Mouse (Mus musculus) stomach, embryonic 14.5 days (tissue): Measurements from ENCODE around the gene Flt3. TPM values are rescaled to one million over a fixed set of nuclear protein-coding genes. Genes with fewer than 3 reads are reported as not detected.

Source experiments
- ATAC-seq: fragments of 200-750 bp; cut with Nextera tagmentation; 2 replicates; pipeline ENCODE4 v1.8.0; 2017; ENCODE audit warnings: low read depth, moderate TSS enrichment; ENCODE audit not compliant: insufficient number of reproducible peaks, insufficient read depth, low FRiP score
- H3K27ac ChIP-seq: fragments of 300-500 bp; sonication (generic); 2 replicates; pipeline ENCODE4 v1.5.1; 2014; ENCODE audit warnings: mild to moderate bottlenecking, low read length, moderate library complexity, mixed read lengths
- H3K27me3 ChIP-seq: fragments of 300-500 bp; sonication (generic); 2 replicates; pipeline ENCODE4 v1.6.1; 2014; ENCODE audit warnings: low read length, control low read depth, mixed read lengths; ENCODE audit not compliant: control insufficient read depth, insufficient read depth
- H3K36me3 ChIP-seq: fragments of 300-500 bp; sonication (generic); 2 replicates; pipeline ENCODE4 v1.6.1; 2014; ENCODE audit warnings: mild to moderate bottlenecking, control low read depth, low read length, moderate library complexity, mixed read lengths; ENCODE audit not compliant: control insufficient read depth, insufficient read depth
- H3K4me1 ChIP-seq: fragments of 300-500 bp; sonication (generic); 2 replicates; pipeline ENCODE4 v1.6.1; 2014; ENCODE audit warnings: low read length, control low read depth, mixed read lengths; ENCODE audit not compliant: control insufficient read depth, insufficient read depth
- H3K4me2 ChIP-seq: fragments of 300-500 bp; sonication (generic); replicated peaks from 2 replicates; pipeline ENCODE4 v1.6.1; 2014; ENCODE audit warnings: low read depth, low read length, control low read depth
- H3K4me3 ChIP-seq: fragments of 300-500 bp; sonication (generic); 2 replicates; pipeline ENCODE4 v1.5.1; 2014; ENCODE audit warnings: low read depth, low read length, control low read depth
- H3K9ac ChIP-seq: fragments of 300-500 bp; sonication (generic); replicated peaks from 2 replicates; pipeline ENCODE4 v1.6.1; 2014; ENCODE audit warnings: low read depth, mild to moderate bottlenecking, control low read depth, low read length, moderate library complexity, mixed read lengths
- H3K9me3 ChIP-seq: fragments of 300-500 bp; sonication (generic); 2 replicates; pipeline ENCODE4 v1.6.1; 2016; ENCODE audit warnings: low read depth, low read length, control low read depth; ENCODE audit not compliant: control insufficient read depth
- WGBS: fragments of 180-500 bp; shearing (Covaris S2); extraction: QIAGEN DNeasy Blood & Tissue Kit; methylation state at CpG from one replicate; pipeline ENCODE4 v1.1.7; 2014; 5-methylcytosine and 5-hydroxymethylcytosine counted together
- polyA plus RNA-seq: library from polyadenylated mRNA; unstranded; fragments of >200 nt; fragmentation: Nextera tagmentation; extraction: Ambion mirVana; gene quantifications from 2 replicates; pipeline ENCODE4 v1.2.1, GENCODE M21; 2014

Flt3 gene
- polyA plus RNA-seq, 1 experiment from 2014 or later = 0.06 TPM

- Histone ChIP-seq H3K4me2 (no peak overlapping the region), H3K4me1 (no peaks in the 10 kb centered on the region), H3K9me3 (no peaks in the 10 kb centered on the region), H3K27me3 (peaks cover 38% of the 10 kb centered on the region), H3K36me3 (no peaks in the 10 kb centered on the region), H3K9ac (no peak overlapping the region), H3K27ac (no peak overlapping the region), H3K4me3 (peak overlapping the region; percentile 35; the same call in 1 of the 2 replicates)
- 28% methylated on average over 11 of the region's 11 CpGs for WGBS
- no peak for ATAC-seq
Observed at GRCm38 (mm10) chr5:147401024-147401423, 735 bp upstream of the Flt3 start.

- no peaks in the 10 kb centered on the region for H3K9me3 ChIP-seq
- WGBS = 2% methylated on average over 17 of the region's 17 CpGs
- H3K4me1 ChIP-seq = no peaks in the 10 kb centered on the region
- no peaks in the 10 kb centered on the region for H3K36me3 ChIP-seq
- H3K4me2 ChIP-seq = peak overlapping the region; percentile 63
- H3K27me3 ChIP-seq = peaks cover 38% of the 10 kb centered on the region
- H3K4me3 ChIP-seq = peak overlapping the region; percentile 35
- H3K9ac ChIP-seq = no peak overlapping the region
- H3K27ac ChIP-seq = no peak overlapping the region
- no peak for ATAC-seq
Observed at GRCm38 (mm10) chr5:147400505-147400979, 253 bp upstream of the Flt3 start.

GRCm38 (mm10) chr5:147395050-147395449 is 5.2 kb downstream of the Flt3 start:
- H3K36me3 ChIP-seq = no peaks in the 10 kb centered on the region
- no peak overlapping the region for H3K4me2 ChIP-seq
- no peaks in the 10 kb centered on the region for H3K4me1 ChIP-seq
- H3K9me3 ChIP-seq = no peaks in the 10 kb centered on the region
- no peak for ATAC-seq
- H3K27ac ChIP-seq = no peak overlapping the region
- peaks cover 20% of the 10 kb centered on the region for H3K27me3 ChIP-seq
- no peak overlapping the region for H3K4me3 ChIP-seq
- no peak overlapping the region for H3K9ac ChIP-seq
- 22% methylated on average over 1 of the region's 1 CpGs for WGBS

- no peak for ATAC-seq
- H3K4me2 ChIP-seq = no peak overlapping the region
- 67% methylated on average over 12 of the region's 12 CpGs for WGBS
- H3K27me3 ChIP-seq = no peaks in the 10 kb centered on the region
- H3K9me3 ChIP-seq = no peaks in the 10 kb centered on the region
- H3K4me1 ChIP-seq = no peaks in the 10 kb centered on the region
- no peak overlapping the region for H3K27ac ChIP-seq
- H3K9ac ChIP-seq = no peak overlapping the region
- H3K4me3 ChIP-seq = no peak overlapping the region
- no peaks in the 10 kb centered on the region for H3K36me3 ChIP-seq
Observed at GRCm38 (mm10) chr5:147392667-147393213, 7.5 kb downstream of the Flt3 start.

- Histone ChIP-seq H3K27me3 (no peaks in the 10 kb centered on the region), H3K9me3 (no peaks in the 10 kb centered on the region), H3K27ac (no peak overlapping the region), H3K9ac (no peak overlapping the region), H3K4me3 (no peak overlapping the region), H3K4me1 (no peaks in the 10 kb centered on the region), H3K36me3 (no peaks in the 10 kb centered on the region), H3K4me2 (no peak overlapping the region)
- ATAC-seq = no peak
- WGBS = 61% methylated on average over 2 of the region's 2 CpGs
Observed at GRCm38 (mm10) chr5:147390772-147391171, 9.5 kb downstream of the Flt3 start.

- WGBS = 82% methylated on average over 5 of the region's 5 CpGs
- Histone ChIP-seq H3K9me3 (no peaks in the 10 kb centered on the region), H3K4me3 (no peak overlapping the region), H3K4me2 (no peak overlapping the region), H3K9ac (no peak overlapping the region), H3K27me3 (no peaks in the 10 kb centered on the region), H3K27ac (no peak overlapping the region), H3K4me1 (no peaks in the 10 kb centered on the region), H3K36me3 (no peaks in the 10 kb centered on the region)
- no peak for ATAC-seq
Observed at GRCm38 (mm10) chr5:147389052-147389451, 11.2 kb downstream of the Flt3 start.

GRCm38 (mm10) chr5:147388376-147389008 is 11.8 kb downstream of the Flt3 start:
- ATAC-seq = no peak

GRCm38 (mm10) chr5:147386865-147387264 is 13.4 kb downstream of the Flt3 start:
- Histone ChIP-seq H3K4me2 (no peak overlapping the region), H3K27ac (no peak overlapping the region), H3K27me3 (no peaks in the 10 kb centered on the region), H3K36me3 (no peaks in the 10 kb centered on the region), H3K9me3 (no peaks in the 10 kb centered on the region), H3K9ac (no peak overlapping the region), H3K4me1 (no peaks in the 10 kb centered on the region), H3K4me3 (no peak overlapping the region)
- WGBS = 79% methylated on average over 13 of the region's 13 CpGs
- no peak for ATAC-seq

More at GRCm38 (mm10) chr5:147388376-147389008, 11.8 kb downstream of the Flt3 start:
- no peaks in the 10 kb centered on the region for H3K27me3 ChIP-seq
- H3K9ac ChIP-seq = no peak overlapping the region
- no peak overlapping the region for H3K27ac ChIP-seq
- H3K4me1 ChIP-seq = no peaks in the 10 kb centered on the region
- WGBS = 71% methylated on average over 9 of the region's 9 CpGs
- no peaks in the 10 kb centered on the region for H3K9me3 ChIP-seq
- H3K4me2 ChIP-seq = no peak overlapping the region
- H3K36me3 ChIP-seq = no peaks in the 10 kb centered on the region
- H3K4me3 ChIP-seq = no peak overlapping the region
